Mouse (Mus musculus) myocyte (in vitro differentiated cells): ENCODE data around the gene Large2. TPM values are rescaled to one million over a fixed set of nuclear protein-coding genes. Genes with fewer than 3 reads are reported as not detected.

Source experiments
- H3K27me3 ChIP-seq: one replicate; pipeline ENCODE4 v1.6.1; 2011; ENCODE audit not compliant: control insufficient read depth, insufficient read depth, insufficient read length
- H3K36me3 ChIP-seq: one replicate; pipeline ENCODE4 v1.6.1; 2011; ENCODE audit not compliant: control insufficient read depth, insufficient read depth
- H3K4me2 ChIP-seq: one replicate; pipeline ENCODE4 v1.6.1; 2011; ENCODE audit warnings: low read depth, control low read depth
- H3K4me3 ChIP-seq: one replicate; pipeline ENCODE4 v1.5.1; 2011; ENCODE audit warnings: mild to moderate bottlenecking, control low read depth, moderate library complexity
- H3K79me2 ChIP-seq: one replicate; pipeline ENCODE4 v1.6.1; 2011; ENCODE audit not compliant: control insufficient read depth, insufficient read depth
- H3ac ChIP-seq: one replicate; pipeline ENCODE4 v1.6.1; 2011; ENCODE audit not compliant: control insufficient read depth, insufficient read length
- CEBPB ChIP-seq: IDR thresholded peaks from 2 replicates; pipeline ENCODE4 v1.6.1; 2011; ENCODE audit warnings: mild to moderate bottlenecking, moderate library complexity; ENCODE audit not compliant: poor library complexity, insufficient read depth, severe bottlenecking
- E2F4 ChIP-seq: IDR thresholded peaks from one replicate; pipeline ENCODE4 v1.6.1; 2011; ENCODE audit warnings: mild to moderate bottlenecking, control low read depth, moderate library complexity; ENCODE audit not compliant: insufficient read depth
- MAX ChIP-seq: IDR thresholded peaks from one replicate; pipeline ENCODE4 v1.6.1; 2011; ENCODE audit warnings: low read depth, mild to moderate bottlenecking, control low read depth
- MYOD1 ChIP-seq, 3 experiments: IDR thresholded peaks; one replicate each; pipeline ENCODE4 v1.6.1; 2011; ENCODE audit warnings: control low read depth in 2 of 3, low read depth in 2 of 3, mild to moderate bottlenecking in 2 of 3, moderate library complexity in 1 of 3; ENCODE audit not compliant: insufficient read length in 2 of 3, control insufficient read depth in 1 of 3
- MYOG ChIP-seq, 3 experiments: IDR thresholded peaks; one replicate each; pipeline ENCODE4 v1.6.1; 2011; ENCODE audit warnings: control low read depth in 2 of 3, low read depth in 2 of 3, mild to moderate bottlenecking in 2 of 3; ENCODE audit not compliant: insufficient read length in 2 of 3, control insufficient read depth in 1 of 3, insufficient read depth in 1 of 3
- POLR2A ChIP-seq: IDR thresholded peaks from one replicate; pipeline ENCODE4 v1.6.1; 2011; ENCODE audit warnings: low read depth, mild to moderate bottlenecking, control low read depth, moderate library complexity; ENCODE audit not compliant: insufficient read length
- POLR2AphosphoS2 ChIP-seq: IDR thresholded peaks from one replicate; pipeline ENCODE4 v1.6.1; 2011; ENCODE audit warnings: low read depth, control low read depth; ENCODE audit not compliant: insufficient read length
- REST ChIP-seq: IDR thresholded peaks from one replicate; pipeline ENCODE4 v1.6.1; 2011; ENCODE audit warnings: mild to moderate bottlenecking, control low read depth, moderate library complexity; ENCODE audit not compliant: insufficient read depth, insufficient read length
- SRF ChIP-seq: IDR thresholded peaks from one replicate; pipeline ENCODE4 v1.6.1; 2011; ENCODE audit warnings: low read depth; ENCODE audit not compliant: control insufficient read depth, insufficient read length
- TCF12 ChIP-seq: IDR thresholded peaks from one replicate; pipeline ENCODE4 v1.6.1; 2011; ENCODE audit warnings: mild to moderate bottlenecking, control low read depth; ENCODE audit not compliant: poor library complexity, insufficient read depth, severe bottlenecking
- TCF3 ChIP-seq: IDR thresholded peaks from one replicate; pipeline ENCODE4 v1.6.1; 2011; ENCODE audit warnings: low read depth, control low read depth; ENCODE audit not compliant: insufficient read length
- USF1 ChIP-seq: IDR thresholded peaks from one replicate; pipeline ENCODE4 v1.6.1; 2011; ENCODE audit warnings: low read depth, mild to moderate bottlenecking, control low read depth, moderate library complexity
- polyA plus RNA-seq: library from polyadenylated mRNA; unstranded; fragments of >200 nt; fragmentation: generic; extraction: Trizol; gene quantifications from one replicate; pipeline ENCODE4 v1.2.1, GENCODE M21; 2012; ENCODE audit warnings: missing spikeins

Large2 gene
- polyA plus RNA-seq, 1 experiment, result 0.11 TPM

DNA sequence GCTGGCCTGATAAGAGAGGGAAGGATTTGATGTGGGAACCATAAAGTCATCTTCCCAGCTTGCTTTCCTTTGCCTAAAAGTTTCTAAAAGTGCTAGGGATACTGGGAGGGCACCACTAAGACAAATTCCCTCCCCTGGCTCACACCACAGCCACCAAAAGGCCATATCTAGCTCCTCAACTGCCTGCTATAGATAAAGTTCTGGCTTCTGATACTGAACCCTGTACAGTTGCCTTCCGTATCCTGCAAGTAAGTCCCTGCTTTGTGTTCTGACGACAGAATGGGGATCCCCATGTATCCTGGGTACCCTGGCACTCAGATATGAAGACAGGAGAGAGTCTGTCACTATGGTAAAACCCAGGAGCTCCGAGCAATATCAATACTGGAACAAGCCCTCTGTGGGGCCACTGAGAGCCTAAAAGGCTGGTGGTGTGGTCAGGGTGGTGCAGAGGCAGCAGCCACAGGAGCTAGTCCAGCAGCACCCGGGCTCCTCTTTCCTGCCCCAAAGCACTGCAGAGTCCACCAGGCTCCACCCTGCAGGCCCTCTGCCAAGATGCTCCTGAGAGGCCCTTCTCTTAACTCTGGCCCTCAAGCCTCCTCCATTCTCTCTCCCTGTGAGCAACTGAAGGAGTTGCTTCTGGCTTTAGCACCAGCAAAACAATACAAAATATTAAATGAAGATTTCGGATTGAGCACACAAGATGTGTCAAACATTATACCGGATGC is 15.7 kb upstream of the Large2 start:
- Histone ChIP-seq H3ac (no peak overlapping the region), H3K4me2 (peak overlapping the region; percentile 87), H3K27me3 (peaks cover 21% of the 10 kb centered on the region), H3K79me2 (no peaks in the 10 kb centered on the region), H3K36me3 (no peaks in the 10 kb centered on the region), H3K4me3 (no peak overlapping the region)
- no peak for TF ChIP-seq POLR2A
- TF ChIP-seq POLR2AphosphoS2, result no peak
- TF ChIP-seq REST, result no peak
- no peak for TF ChIP-seq TCF12
- TF ChIP-seq CEBPB, result no peak
- no peak for TF ChIP-seq MAX
- TF ChIP-seq USF1, result no peak
- TF ChIP-seq TCF3, result no peak
- TF ChIP-seq MYOG (IDR thresholded peaks at IDR 0.05; ENCODE audit: control insufficient read depth in 1 of 3, insufficient read depth in 1 of 3, insufficient read length in 2 of 3, low read depth in 2 of 3), result no peak
- TF ChIP-seq E2F4, result no peak

DNA sequence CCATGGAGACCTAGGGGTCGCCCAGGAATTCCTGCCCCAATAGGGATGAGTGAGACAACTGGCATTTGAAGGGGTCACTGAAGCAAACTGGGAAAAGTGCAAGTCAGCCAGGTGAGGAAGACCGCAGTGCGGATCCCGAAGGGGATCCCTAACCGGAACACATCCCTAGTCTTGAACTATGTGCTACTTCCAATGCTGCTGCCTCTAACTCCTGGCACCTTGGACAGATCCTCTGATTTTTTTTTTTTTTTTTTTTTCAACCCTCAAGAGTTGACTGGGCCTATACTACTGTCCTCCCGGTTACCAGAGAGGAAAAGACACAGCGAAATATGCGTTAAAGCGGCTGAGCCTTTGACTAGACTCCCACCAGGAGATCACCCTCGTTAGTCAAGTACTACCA is 15.0 kb upstream of the Large2 start:
- no peak for TF ChIP-seq USF1
- TF ChIP-seq E2F4, result no peak
- TF ChIP-seq MYOD1 (IDR thresholded peaks at IDR 0.05; ENCODE audit: control insufficient read depth in 1 of 3, insufficient read length in 2 of 3, low read depth in 2 of 3), result no peak
- TF ChIP-seq REST, result peak; percentile 55
- no peak for TF ChIP-seq MAX
- Histone ChIP-seq H3K4me2 (peak overlapping the region; percentile 87), H3K27me3 (peaks cover 14% of the 10 kb centered on the region), H3K36me3 (no peaks in the 10 kb centered on the region), H3K79me2 (no peaks in the 10 kb centered on the region), H3K4me3 (peak overlapping the region; percentile 25), H3ac (peak overlapping the region; percentile 6)

DNA sequence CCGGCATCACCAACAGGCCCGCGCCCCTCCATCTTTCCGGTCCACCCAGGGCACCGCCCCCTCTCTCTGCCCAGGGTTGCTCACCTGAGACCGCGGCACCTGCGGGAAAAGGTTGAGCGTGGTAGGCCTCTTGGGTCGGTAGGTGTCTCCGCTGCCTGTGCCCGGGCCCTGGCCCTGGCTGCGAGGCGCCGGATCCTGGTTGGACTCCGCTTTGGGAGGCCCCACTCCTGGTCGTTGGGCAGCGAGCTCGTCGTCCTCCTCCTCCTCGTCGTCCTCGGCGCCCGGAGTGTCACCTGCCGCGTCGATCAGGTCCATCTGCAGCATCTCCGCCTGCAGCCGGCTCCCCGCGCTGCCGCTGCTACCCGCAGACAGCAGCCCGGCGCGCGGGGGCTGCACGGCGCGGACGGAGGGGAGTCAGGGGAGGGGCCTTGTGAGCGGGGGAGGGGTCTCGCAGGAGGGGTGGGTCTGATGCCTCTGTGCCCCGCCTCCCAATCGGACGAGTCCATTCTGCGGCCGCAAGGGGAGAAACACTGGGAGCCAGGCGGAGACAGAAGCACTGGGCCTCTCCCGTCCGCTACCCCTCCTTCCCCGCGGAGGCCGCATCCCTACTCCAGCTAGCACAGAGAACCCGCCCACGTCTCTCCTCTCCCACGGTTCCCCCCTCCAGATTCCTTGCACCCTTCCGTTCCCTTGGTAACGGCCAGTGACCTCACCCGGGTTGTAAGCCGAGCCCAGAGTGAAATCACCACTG is 14.4 kb upstream of the Large2 start:
- Histone ChIP-seq H3ac (peak overlapping the region; percentile 6), H3K4me2 (peak overlapping the region; percentile 87), H3K79me2 (no peaks in the 10 kb centered on the region), H3K36me3 (no peaks in the 10 kb centered on the region), H3K27me3 (peaks cover 11% of the 10 kb centered on the region), H3K4me3 (peak overlapping the region; percentile 25)
- TF ChIP-seq POLR2A (peak; percentile 34), MYOD1 (IDR thresholded peaks at IDR 0.05; ENCODE audit: control insufficient read depth in 1 of 3, insufficient read length in 2 of 3, low read depth in 2 of 3) (peak in 1 of 3 experiments; percentile 11), SRF (no peak), MYOG (IDR thresholded peaks at IDR 0.05; ENCODE audit: control insufficient read depth in 1 of 3, insufficient read depth in 1 of 3, insufficient read length in 2 of 3, low read depth in 2 of 3) (no peak)

DNA sequence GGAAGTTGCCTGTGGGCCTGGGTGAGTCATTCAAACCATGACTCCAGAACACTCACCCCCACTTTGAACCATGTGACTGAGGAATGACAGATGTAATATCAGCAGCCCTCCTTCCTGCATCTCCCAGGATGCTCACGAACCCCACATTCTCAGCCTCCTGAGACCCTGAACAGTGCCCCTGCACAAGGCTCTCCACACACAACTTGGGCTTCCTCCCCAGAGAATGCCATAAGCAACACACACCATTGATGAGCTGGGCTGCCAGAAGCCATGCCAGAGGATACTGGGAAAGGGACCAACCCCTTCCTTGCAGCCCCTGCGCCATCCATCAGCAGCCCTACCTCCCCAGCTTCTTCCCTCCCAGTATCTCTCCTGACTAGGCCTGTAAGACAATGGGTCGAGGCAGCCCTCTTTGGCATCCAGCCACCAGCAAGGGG is 13.4 kb upstream of the Large2 start:
- Histone ChIP-seq H3K36me3 (no peaks in the 10 kb centered on the region), H3K27me3 (peaks cover 1% of the 10 kb centered on the region), H3K4me3 (peak overlapping the region; percentile 25), H3K79me2 (no peaks in the 10 kb centered on the region), H3ac (no peak overlapping the region), H3K4me2 (peak overlapping the region; percentile 87)
- TF ChIP-seq USF1, result peak; percentile 51
- TF ChIP-seq TCF12, result no peak
- TF ChIP-seq POLR2AphosphoS2, result peak; percentile 40

DNA sequence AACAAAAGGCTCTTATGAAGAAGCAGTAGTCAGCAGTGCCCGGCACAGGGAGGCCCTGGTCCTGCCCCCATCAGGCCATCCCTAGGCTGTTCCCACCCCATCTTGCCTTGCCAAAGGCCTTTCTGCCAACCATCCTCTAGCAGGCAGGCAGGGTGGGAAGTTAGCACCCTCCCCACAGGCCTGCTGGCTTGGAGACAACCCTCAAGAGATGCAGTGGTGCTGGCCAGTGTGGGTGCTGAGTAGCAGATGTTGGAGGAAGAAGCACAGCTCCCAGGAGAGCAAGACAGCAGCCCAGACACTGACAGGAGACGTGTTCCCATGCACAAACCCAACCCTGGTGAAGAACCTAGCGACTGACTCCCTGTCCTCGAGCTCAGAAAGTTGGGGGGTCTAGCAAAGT is 13.0 kb upstream of the Large2 start:
- Histone ChIP-seq H3ac (no peak overlapping the region), H3K79me2 (no peaks in the 10 kb centered on the region), H3K4me3 (peak overlapping the region; percentile 25), H3K4me2 (peak overlapping the region; percentile 87), H3K27me3 (no peaks in the 10 kb centered on the region), H3K36me3 (no peaks in the 10 kb centered on the region)
- TF ChIP-seq MAX (no peak), TCF3 (no peak)
